Mouse (Mus musculus) CH12.LX (cell line): ENCODE results near the gene Nfic. TPM values are rescaled to one million over a fixed set of nuclear protein-coding genes. Genes with fewer than 3 reads are reported as not detected.

Experiments used
- DNase-seq: peaks from one replicate; pipeline ENCODE4 v3.0.0-alpha.2; 2013; ENCODE audit errors: extremely low read depth
- H3K27ac ChIP-seq: 2 replicates; pipeline ENCODE4 v1.5.1; 2012; ENCODE audit warnings: low read depth, mild to moderate bottlenecking, control low read depth, moderate library complexity; ENCODE audit not compliant: insufficient read depth
- H3K27me3 ChIP-seq: replicated peaks from 2 replicates; pipeline ENCODE3; 2012; ENCODE audit warnings: inconsistent platforms
- H3K36me3 ChIP-seq, 2 experiments: replicated peaks in 1 of 2; 2 replicates each; pipeline versions ENCODE3 to v1.6.1; 2012; ENCODE audit warnings: inconsistent platforms in 1 of 2, low read length in 1 of 2, mild to moderate bottlenecking in 1 of 2, mixed read lengths in 1 of 2, moderate library complexity in 1 of 2; ENCODE audit not compliant: control insufficient read depth in 1 of 2, insufficient read depth in 1 of 2
- H3K4me1 ChIP-seq, 2 experiments: 2 replicates each; pipeline ENCODE4 v1.6.1; 2012; ENCODE audit warnings: inconsistent platforms in 1 of 2, moderate library complexity in 1 of 2; ENCODE audit not compliant: insufficient read depth in 2 of 2, control insufficient read depth in 1 of 2
- H3K4me2 ChIP-seq: 2 replicates; pipeline ENCODE4 v1.6.1; 2012; ENCODE audit warnings: low read depth, mild to moderate bottlenecking, control low read depth; ENCODE audit not compliant: poor library complexity, insufficient read depth, severe bottlenecking
- H3K4me3 ChIP-seq, 3 experiments: fragments of 150-350 bp in 1 of 3; sonication (generic) in 1 of 3; replicated peaks in 1 of 3; 2 replicates each; pipeline versions ENCODE3 to v1.5.1; 2011 to 2012; ENCODE audit warnings: low read depth in 2 of 3, low read length in 2 of 3, mild to moderate bottlenecking in 2 of 3, moderate library complexity in 2 of 3, control low read depth in 1 of 3, improper control_type of control experiment in 1 of 3, inconsistent platforms in 1 of 3, mixed read lengths in 1 of 3; ENCODE audit not compliant: poor library complexity in 1 of 3
- H3K79me2 ChIP-seq: replicated peaks from 2 replicates; pipeline ENCODE4 v1.6.1; 2012; ENCODE audit warnings: mild to moderate bottlenecking, moderate library complexity; ENCODE audit not compliant: control insufficient read depth, poor library complexity, insufficient read depth, severe bottlenecking; ENCODE audit errors: extremely low read depth
- H3K9ac ChIP-seq: 2 replicates; pipeline ENCODE4 v1.6.1; 2012; ENCODE audit warnings: low read depth, mild to moderate bottlenecking, control low read depth, moderate library complexity; ENCODE audit not compliant: insufficient read depth
- H3K9me3 ChIP-seq: replicated peaks from 2 replicates; pipeline ENCODE3; 2012; ENCODE audit warnings: low read length, inconsistent platforms, mixed read lengths
- BHLHE40 ChIP-seq: IDR thresholded peaks from 2 replicates; pipeline ENCODE4 v1.6.1; 2011; ENCODE audit warnings: mild to moderate bottlenecking, low read depth, low read length, improper control_type of control experiment
- CHD2 ChIP-seq: IDR thresholded peaks from 2 replicates; pipeline ENCODE4 v1.6.1; 2011; ENCODE audit warnings: low read length, improper control_type of control experiment
- CTCF ChIP-seq, 2 experiments: IDR thresholded peaks in 1 of 2; conservative IDR thresholded peaks in 1 of 2; 2 replicates each; pipeline ENCODE4 v1.5.1; 2011 to 2012; ENCODE audit warnings: low read depth in 2 of 2, low read length in 2 of 2, improper control_type of control experiment in 1 of 2, inconsistent platforms in 1 of 2, mild to moderate bottlenecking in 1 of 2, moderate library complexity in 1 of 2
- E2F4 ChIP-seq: IDR thresholded peaks from 2 replicates; pipeline ENCODE4 v1.6.1; 2011; ENCODE audit warnings: low read depth, low read length, improper control_type of control experiment; ENCODE audit not compliant: insufficient replicate concordance
- ETS1 ChIP-seq: conservative IDR thresholded peaks from 2 replicates; pipeline ENCODE4 v1.6.1; 2012; ENCODE audit warnings: low read depth, mild to moderate bottlenecking, inconsistent platforms, low read length, improper control_type of control experiment, moderate library complexity
- HCFC1 ChIP-seq: IDR thresholded peaks from 2 replicates; pipeline ENCODE4 v1.6.1; 2012; ENCODE audit warnings: low read depth, mild to moderate bottlenecking, inconsistent platforms, low read length, improper control_type of control experiment
- IRF4 ChIP-seq: IDR thresholded peaks from 2 replicates; pipeline ENCODE4 v1.6.1; 2014; ENCODE audit warnings: low read depth, mild to moderate bottlenecking, inconsistent platforms, low read length, improper control_type of control experiment
- MAFK ChIP-seq: IDR thresholded peaks from 2 replicates; pipeline ENCODE4 v1.6.1; 2011; ENCODE audit warnings: low read length, improper control_type of control experiment; ENCODE audit not compliant: insufficient replicate concordance
- MAX ChIP-seq: IDR thresholded peaks from 2 replicates; pipeline ENCODE4 v1.6.1; 2011; ENCODE audit warnings: low read length, improper control_type of control experiment
- MEF2A ChIP-seq: IDR thresholded peaks from 2 replicates; pipeline ENCODE4 v1.6.1; 2014; ENCODE audit warnings: low read depth, mild to moderate bottlenecking, inconsistent platforms, low read length, improper control_type of control experiment, borderline replicate concordance
- MXI1 ChIP-seq: IDR thresholded peaks from 2 replicates; pipeline ENCODE4 v1.6.1; 2011; ENCODE audit warnings: mild to moderate bottlenecking, low read depth, low read length, improper control_type of control experiment
- MYC ChIP-seq: IDR thresholded peaks from 2 replicates; pipeline ENCODE4 v1.6.1; 2011; ENCODE audit warnings: low read depth, mild to moderate bottlenecking, improper control_type of control experiment, low read length
- NELFE ChIP-seq: IDR thresholded peaks from 2 replicates; pipeline ENCODE4 v1.6.1; 2011; ENCODE audit warnings: low read depth, low read length, improper control_type of control experiment
- PAX5 ChIP-seq: IDR thresholded peaks from 2 replicates; pipeline ENCODE4 v1.6.1; 2012; ENCODE audit warnings: low read length, inconsistent platforms, mixed read lengths
- POLR2AphosphoS2 ChIP-seq: IDR thresholded peaks from 2 replicates; pipeline ENCODE4 v1.6.1; 2011; ENCODE audit warnings: low read depth, low read length, improper control_type of control experiment
- RAD21 ChIP-seq: IDR thresholded peaks from 2 replicates; pipeline ENCODE4 v1.6.1; 2011; ENCODE audit warnings: low read depth, mild to moderate bottlenecking, low read length, improper control_type of control experiment, moderate library complexity
- RCOR1 ChIP-seq: conservative IDR thresholded peaks from 2 replicates; pipeline ENCODE4 v1.6.1; 2012; ENCODE audit warnings: low read depth, mild to moderate bottlenecking, inconsistent platforms, low read length, improper control_type of control experiment
- SMC3 ChIP-seq: IDR thresholded peaks from 2 replicates; pipeline ENCODE4 v1.6.1; 2011; ENCODE audit warnings: low read depth, low read length, improper control_type of control experiment
- TBP ChIP-seq: conservative IDR thresholded peaks from 2 replicates; pipeline ENCODE4 v1.6.1; 2011; ENCODE audit warnings: low read depth, low read length, improper control_type of control experiment
- TCF12 ChIP-seq: IDR thresholded peaks from 2 replicates; pipeline ENCODE4 v1.6.1; 2014; ENCODE audit warnings: low read depth, mild to moderate bottlenecking, inconsistent platforms, low read length, improper control_type of control experiment
- UBTF ChIP-seq: IDR thresholded peaks from 2 replicates; pipeline ENCODE4 v1.6.1; 2012; ENCODE audit warnings: low read depth, mild to moderate bottlenecking, inconsistent platforms, low read length, improper control_type of control experiment, moderate library complexity
- USF1 ChIP-seq: IDR thresholded peaks from 2 replicates; pipeline ENCODE4 v1.6.1; 2014; ENCODE audit warnings: low read depth, mild to moderate bottlenecking, inconsistent platforms, low read length, improper control_type of control experiment
- USF2 ChIP-seq: conservative IDR thresholded peaks from 2 replicates; pipeline ENCODE4 v1.6.1; 2011; ENCODE audit warnings: low read depth, low read length, improper control_type of control experiment
- ZKSCAN1 ChIP-seq: IDR thresholded peaks from 2 replicates; pipeline ENCODE4 v1.6.1; 2012; ENCODE audit warnings: low read depth, inconsistent platforms, low read length, improper control_type of control experiment, borderline replicate concordance
- dilution Hi-C: fragments of 300-500 bp; cut with MboI; formaldehyde crosslinking; loops from 2 replicates; pipeline ENCODE4 v1.14.3; 2020; ENCODE audit warnings: low sequenced_read_pairs; ENCODE audit not compliant: extremely low pct_unique_long_range_greater_than_20kb, extremely low pct_ligation_motif_present
- in situ Hi-C: fragments of 300-500 bp; cut with MboI; formaldehyde crosslinking; loops from 3 replicates; pipeline ENCODE4 v1.14.3; 2019; ENCODE audit warnings: low sequenced_read_pairs, low pct_ligation_motif_present, low pct_unique_long_range_greater_than_20kb, mixed read lengths
- polyA plus RNA-seq: library from polyadenylated mRNA; unstranded; fragments of >175 nt; gene quantifications from 2 replicates; pipeline ENCODE4 v1.2.1, GENCODE M21; 2012; ENCODE audit warnings: low read depth; ENCODE audit not compliant: insufficient read length
- total RNA-seq, 2 experiments: library from RNA; depleted of rRNA; stranded (reverse); fragments of 300-350 nt in 1 of 2; fragments of >200 nt in 1 of 2; gene quantifications; 2 replicates each; pipeline ENCODE4 v1.2.3; 2012 to 2014

Gene Nfic
- total and polyA plus RNA-seq, 3 experiments = 0.07 to 4.7 (median 4.0) TPM

DNA sequence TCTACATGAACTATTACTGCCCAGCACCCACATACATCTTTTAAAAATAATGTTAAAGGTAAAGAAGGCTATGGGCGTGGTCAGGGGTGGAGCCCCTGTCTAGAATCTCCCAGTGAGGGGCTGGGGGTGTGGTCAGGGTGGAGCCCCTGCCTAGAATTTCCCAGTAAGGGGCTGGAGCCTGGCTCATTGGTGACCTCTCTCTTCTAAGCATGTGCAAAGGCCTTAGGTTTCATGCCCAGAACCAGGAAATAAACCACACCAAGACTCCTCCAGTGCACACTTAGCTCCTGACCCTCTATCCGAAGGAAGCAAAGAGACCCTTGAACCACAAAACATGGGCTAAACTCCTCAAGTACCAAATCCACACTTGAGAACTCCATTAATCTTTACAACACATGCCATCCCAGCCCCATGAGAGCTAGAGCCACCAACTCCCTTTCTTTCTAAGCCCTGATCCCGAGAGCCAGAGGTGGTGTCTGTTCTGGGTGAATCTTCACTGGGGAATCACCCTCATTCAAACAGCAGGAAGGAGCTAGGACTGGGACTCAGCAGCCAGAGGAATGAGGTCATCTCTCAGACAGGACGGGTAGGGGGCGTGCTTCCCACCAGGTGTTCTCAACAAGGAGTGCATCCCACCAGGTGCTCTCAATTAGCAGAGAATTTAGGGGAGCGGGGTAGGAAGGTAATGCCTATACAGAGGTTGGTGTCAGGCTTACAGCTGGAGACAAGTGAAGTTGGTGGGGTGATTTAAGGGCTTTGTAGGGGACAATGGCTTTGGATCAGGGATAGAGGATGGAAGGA is 78.7 kb downstream of the Nfic start (continued):
- 0 out of 2 replicates have a peak, but pooled peaks have one; percentile 10 for TF ChIP-seq BHLHE40
- TF ChIP-seq MYC = peak; percentile 22; the same call in 1 of the 2 replicates
- TF ChIP-seq ZKSCAN1 = no peak
- TF ChIP-seq E2F4 = no peak
- peak in 1 of 2 experiments; percentile 27; a peak in 1 of 4 replicates for TF ChIP-seq CTCF (conservative IDR thresholded peaks at IDR 0.05 in 1 of 2, IDR thresholded peaks at IDR 0.05 in 1 of 2; ENCODE audit: low read depth in 2 of 2, low read length in 2 of 2)
- TF ChIP-seq POLR2AphosphoS2 = no peak
- TF ChIP-seq USF1 = no peak
- 0 out of 2 replicates have a peak, but pooled peaks have one; percentile 18 for TF ChIP-seq MAX
- no peak for TF ChIP-seq UBTF
- TF ChIP-seq USF2 = no peak
- TF ChIP-seq HCFC1 = no peak
- TF ChIP-seq TBP = peak; percentile 48; the same call in 1 of the 2 replicates
- no peak; the same call in 1 of the 2 replicates for TF ChIP-seq RAD21
- no peak for TF ChIP-seq CHD2
- no peak for TF ChIP-seq SMC3
- TF ChIP-seq ETS1 = no peak
- TF ChIP-seq IRF4 = no peak
- TF ChIP-seq NELFE = peak; percentile 69
- TF ChIP-seq MXI1 = peak; percentile 73

DNA sequence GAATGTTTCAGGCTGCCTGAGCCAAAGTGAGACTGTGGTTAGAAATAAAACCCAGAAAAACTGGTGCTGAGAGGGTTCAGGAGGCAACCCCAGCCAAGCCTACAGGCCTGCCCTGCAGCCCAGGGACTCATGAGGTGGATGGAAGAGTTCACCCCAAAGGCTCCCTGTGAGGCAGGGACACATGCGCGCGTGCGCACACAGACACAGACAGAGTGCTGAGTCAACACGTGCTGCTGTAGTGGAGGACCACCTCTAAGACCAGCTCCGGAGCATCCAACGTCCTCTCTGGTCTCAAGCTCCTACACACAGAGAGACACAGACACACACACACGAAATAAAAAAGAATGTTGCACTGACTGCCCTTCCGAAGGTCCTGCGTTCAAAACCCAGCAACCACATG is 80.1 kb downstream of the Nfic start:
- H3K4me1 ChIP-seq = peaks cover 5 to 42% of the 10 kb centered on the region in 2 experiments; a peak in 3 of 4 replicates

More for the DNA sequence above, 80.1 kb downstream of the Nfic start:
- Histone ChIP-seq H3K4me3 (no peak overlapping the region), H3K4me2 (no peak overlapping the region), H3K79me2 (peaks cover 36% of the 10 kb centered on the region), H3K9me3 (no peaks in the 10 kb centered on the region), H3K36me3 (peaks cover 42 to 51% of the 10 kb centered on the region in 2 experiments), H3K27me3 (no peaks in the 10 kb centered on the region), H3K27ac (no peak overlapping the region), H3K9ac (no peak overlapping the region)
- TF ChIP-seq MAX (no peak), POLR2AphosphoS2 (no peak), BHLHE40 (no peak), TCF12 (no peak), MEF2A (no peak), PAX5 (no peak), RAD21 (no peak), RCOR1 (no peak), MAFK (no peak), UBTF (no peak), ETS1 (no peak)
- in situ Hi-C loops (no loop called here), dilution Hi-C loops (no loop called here)
- no peak for DNase-seq
